Mouse (Mus musculus) embryonic facial prominence, embryonic 10.5 days (tissue): Measurements from ENCODE around the gene Hexim2. TPM values are rescaled to one million over a fixed set of nuclear protein-coding genes. Genes with fewer than 3 reads are reported as not detected.

Experiments used
- DNase-seq: peaks from one replicate; pipeline ENCODE4 v3.0.0-alpha.2; 2017; ENCODE audit warnings: low spot score
- H3K27ac ChIP-seq: fragments of 300-500 bp; sonication (generic); replicated peaks from 2 replicates; pipeline ENCODE4 v1.5.1; 2016; ENCODE audit warnings: mild to moderate bottlenecking
- H3K27me3 ChIP-seq: fragments of 300-500 bp; sonication (generic); replicated peaks from 2 replicates; pipeline ENCODE4 v1.6.1; 2016; ENCODE audit warnings: low read depth, mild to moderate bottlenecking; ENCODE audit not compliant: poor library complexity, severe bottlenecking
- H3K36me3 ChIP-seq: fragments of 300-500 bp; sonication (generic); replicated peaks from 2 replicates; pipeline ENCODE4 v1.6.1; 2016; ENCODE audit warnings: mild to moderate bottlenecking, moderate library complexity
- H3K4me1 ChIP-seq: fragments of 300-500 bp; sonication (generic); 2 replicates; pipeline ENCODE4 v1.6.1; 2016
- H3K4me3 ChIP-seq: fragments of 300-500 bp; sonication (generic); 2 replicates; pipeline ENCODE4 v1.5.1; 2016; ENCODE audit warnings: mild to moderate bottlenecking, moderate library complexity
- H3K9me3 ChIP-seq: fragments of 300-500 bp; sonication (generic); 2 replicates; pipeline ENCODE4 v1.6.1; 2016; ENCODE audit warnings: mild to moderate bottlenecking
- WGBS: fragments of 180-500 bp; shearing (Covaris S2); methylation state at CpG from one replicate; pipeline ENCODE4 v1.1.7; 2016; 5-methylcytosine and 5-hydroxymethylcytosine counted together
- polyA plus RNA-seq: library from polyadenylated mRNA; unstranded; fragments of >200 nt; fragmentation: Nextera tagmentation; extraction: Ambion mirVana; gene quantifications from 2 replicates; pipeline ENCODE4 v1.2.1, GENCODE M21; 2016

Hexim2 gene
- polyA plus RNA-seq, 1 experiment from 2014 or later: 8.4 TPM

- Histone ChIP-seq H3K4me3 (peak overlapping the region; percentile 67), H3K4me1 (peaks cover 74% of the 10 kb centered on the region), H3K27ac (peak overlapping the region; percentile 69; the same call in 1 of the 2 replicates), H3K9me3 (no peaks in the 10 kb centered on the region), H3K27me3 (peaks cover 85% of the 10 kb centered on the region), H3K36me3 (no peaks in the 10 kb centered on the region)
- peak; percentile 57 for DNase-seq
- 4% methylated on average over 30 of the region's 30 CpGs for WGBS
These were observed 30.2 kb upstream of the Hexim2 start for GRCm38 (mm10) chr11:103101866-103102501.

- peaks cover 77% of the 10 kb centered on the region for H3K27me3 ChIP-seq
- peak overlapping the region; percentile 67 for H3K4me3 ChIP-seq
- peaks cover 66% of the 10 kb centered on the region for H3K4me1 ChIP-seq
- DNase-seq: peak; percentile 97
- peak overlapping the region; percentile 11 for H3K27ac ChIP-seq
- H3K9me3 ChIP-seq: no peaks in the 10 kb centered on the region
- no peaks in the 10 kb centered on the region for H3K36me3 ChIP-seq
- WGBS: under 1% methylated on average over 35 of the region's 35 CpGs
These were observed 29.4 kb upstream of the Hexim2 start for GRCm38 (mm10) chr11:103102725-103103349.

GRCm38 (mm10) chr11:103103621-103104020 lies 28.6 kb upstream of the Hexim2 start:
- no peak for DNase-seq
- H3K9me3 ChIP-seq: no peaks in the 10 kb centered on the region
- H3K36me3 ChIP-seq: no peaks in the 10 kb centered on the region
- peaks cover 62% of the 10 kb centered on the region for H3K4me1 ChIP-seq
- no peak overlapping the region for H3K27ac ChIP-seq
- WGBS: 53% methylated on average over 8 of the region's 8 CpGs
- H3K4me3 ChIP-seq: peak overlapping the region; percentile 67
- peaks cover 69% of the 10 kb centered on the region for H3K27me3 ChIP-seq

- Histone ChIP-seq H3K9me3 (no peaks in the 10 kb centered on the region), H3K27ac (no peak overlapping the region), H3K36me3 (no peaks in the 10 kb centered on the region), H3K4me3 (peak overlapping the region; percentile 8; the same call in 1 of the 2 replicates), H3K4me1 (peaks cover 54% of the 10 kb centered on the region), H3K27me3 (peaks cover 60% of the 10 kb centered on the region)
- 79% methylated on average over 7 of the region's 7 CpGs for WGBS
- DNase-seq: no peak
These were observed 27.8 kb upstream of the Hexim2 start for GRCm38 (mm10) chr11:103104469-103104868.

- no peak for DNase-seq
- H3K27me3 ChIP-seq: peaks cover 54% of the 10 kb centered on the region
- H3K36me3 ChIP-seq: no peaks in the 10 kb centered on the region
- H3K4me3 ChIP-seq: peak overlapping the region; percentile 8; the same call in 1 of the 2 replicates
- H3K9me3 ChIP-seq: no peaks in the 10 kb centered on the region
- 41% methylated on average over 14 of the region's 14 CpGs for WGBS
- H3K27ac ChIP-seq: no peak overlapping the region
- H3K4me1 ChIP-seq: peaks cover 46% of the 10 kb centered on the region
These were observed 27.0 kb upstream of the Hexim2 start for GRCm38 (mm10) chr11:103105180-103105725.

GRCm38 (mm10) chr11:103105810-103106209 lies 26.4 kb upstream of the Hexim2 start:
- Histone ChIP-seq H3K27ac (no peak overlapping the region), H3K4me3 (no peak overlapping the region), H3K36me3 (no peaks in the 10 kb centered on the region), H3K4me1 (peaks cover 46% of the 10 kb centered on the region), H3K9me3 (no peaks in the 10 kb centered on the region), H3K27me3 (peaks cover 54% of the 10 kb centered on the region)
- DNase-seq: no peak
- 85% methylated on average over 6 of the region's 6 CpGs for WGBS

GRCm38 (mm10) chr11:103106386-103106785 lies 25.8 kb upstream of the Hexim2 start:
- peaks cover 44% of the 10 kb centered on the region for H3K4me1 ChIP-seq
- WGBS: 73% methylated on average over 4 of the region's 4 CpGs
- peaks cover 54% of the 10 kb centered on the region for H3K27me3 ChIP-seq

GRCm38 (mm10) chr11:103111301-103111700 lies 20.9 kb upstream of the Hexim2 start:
- 14% methylated on average over 10 of the region's 10 CpGs for WGBS
- peak overlapping the region; percentile 57 for H3K4me3 ChIP-seq
- no peaks in the 10 kb centered on the region for H3K9me3 ChIP-seq
- H3K27me3 ChIP-seq: peaks cover 40% of the 10 kb centered on the region
- no peaks in the 10 kb centered on the region for H3K36me3 ChIP-seq
- peak overlapping the region; percentile 82 for H3K27ac ChIP-seq
- no peak for DNase-seq
- peaks cover 33% of the 10 kb centered on the region for H3K4me1 ChIP-seq

More at GRCm38 (mm10) chr11:103106386-103106785, 25.8 kb upstream of the Hexim2 start:
- no peak overlapping the region for H3K27ac ChIP-seq
- no peak for DNase-seq
- no peaks in the 10 kb centered on the region for H3K36me3 ChIP-seq
- H3K4me3 ChIP-seq: no peak overlapping the region
- no peaks in the 10 kb centered on the region for H3K9me3 ChIP-seq

- Histone ChIP-seq H3K36me3 (no peaks in the 10 kb centered on the region), H3K27ac (peak overlapping the region; percentile 82), H3K27me3 (peaks cover 40% of the 10 kb centered on the region), H3K9me3 (no peaks in the 10 kb centered on the region), H3K4me1 (peaks cover 38% of the 10 kb centered on the region), H3K4me3 (peak overlapping the region; percentile 57)
- DNase-seq: peak; percentile 78
- 1% methylated on average over 28 of the region's 28 CpGs for WGBS
These were observed 20.2 kb upstream of the Hexim2 start for GRCm38 (mm10) chr11:103111881-103112551.

- H3K27ac ChIP-seq: peak overlapping the region; percentile 82
- DNase-seq: no peak
- peaks cover 43% of the 10 kb centered on the region for H3K4me1 ChIP-seq
- H3K9me3 ChIP-seq: no peaks in the 10 kb centered on the region
- H3K4me3 ChIP-seq: peak overlapping the region; percentile 57
- H3K36me3 ChIP-seq: no peaks in the 10 kb centered on the region
- H3K27me3 ChIP-seq: peaks cover 40% of the 10 kb centered on the region
- 9% methylated on average over 9 of the region's 9 CpGs for WGBS
These were observed 19.7 kb upstream of the Hexim2 start for GRCm38 (mm10) chr11:103112552-103112912.

GRCm38 (mm10) chr11:103113005-103113404 lies 19.2 kb upstream of the Hexim2 start:
- no peak for DNase-seq
- WGBS: 30% methylated on average over 12 of the region's 12 CpGs
- Histone ChIP-seq H3K4me3 (peak overlapping the region; percentile 57; the same call in 1 of the 2 replicates), H3K27ac (0 out of 2 replicates have a peak overlapping the region, but pooled peaks have one; percentile 82), H3K4me1 (peaks cover 48% of the 10 kb centered on the region), H3K9me3 (no peaks in the 10 kb centered on the region), H3K27me3 (peaks cover 40% of the 10 kb centered on the region), H3K36me3 (no peaks in the 10 kb centered on the region)

- Histone ChIP-seq H3K27me3 (peaks cover 44% of the 10 kb centered on the region), H3K4me1 (peaks cover 56% of the 10 kb centered on the region), H3K36me3 (no peaks in the 10 kb centered on the region)
These were observed 18.5 kb upstream of the Hexim2 start for GRCm38 (mm10) chr11:103113771-103114170.

More at GRCm38 (mm10) chr11:103113771-103114170, 18.5 kb upstream of the Hexim2 start:
- H3K27ac ChIP-seq: no peak overlapping the region
- no peak for DNase-seq
- H3K4me3 ChIP-seq: no peak overlapping the region
- WGBS: 66% methylated on average over 4 of the region's 4 CpGs
- H3K9me3 ChIP-seq: no peaks in the 10 kb centered on the region
